Mouse (Mus musculus) right cerebral cortex, postnatal 36 days (tissue): Measurements from ENCODE around the gene Amotl1.
"Not testable (repeated sequence)": the region's sequence is repeated elsewhere in the genome, so short reads cannot be mapped to it uniquely, and the experiment has no call there.

Experiments
- DNase-seq, 2 experiments: peaks; one replicate each; pipeline ENCODE4 v3.0.0; 2022; ENCODE audit warnings: low spot score in 2 of 2, mixed read lengths in 1 of 2

The Amotl1 gene

DNA sequence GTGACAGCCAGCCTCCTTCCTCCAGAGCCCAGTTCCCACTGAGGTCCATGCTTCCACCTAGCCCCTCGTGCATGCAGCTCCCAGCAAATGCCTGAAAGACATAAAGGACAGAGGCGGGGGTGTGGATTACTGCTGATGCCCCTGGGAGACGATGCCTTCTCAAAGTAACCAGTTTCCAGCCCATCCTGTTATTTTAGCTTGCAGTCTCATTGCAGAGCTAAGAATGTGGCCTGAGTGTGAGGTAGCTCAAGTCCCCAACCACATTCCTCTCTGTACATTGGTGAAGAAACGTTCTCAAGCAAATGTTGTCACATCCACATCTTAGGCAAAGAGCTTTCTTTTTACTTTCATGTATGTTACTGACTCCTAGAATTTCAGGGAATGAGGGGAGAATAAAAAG is at the start of gene Amotl1:
Amotl1 (minus strand) TSS at position 101 of the 400 bp plus-strand sequence.
- DNase-seq: no peak

DNA sequence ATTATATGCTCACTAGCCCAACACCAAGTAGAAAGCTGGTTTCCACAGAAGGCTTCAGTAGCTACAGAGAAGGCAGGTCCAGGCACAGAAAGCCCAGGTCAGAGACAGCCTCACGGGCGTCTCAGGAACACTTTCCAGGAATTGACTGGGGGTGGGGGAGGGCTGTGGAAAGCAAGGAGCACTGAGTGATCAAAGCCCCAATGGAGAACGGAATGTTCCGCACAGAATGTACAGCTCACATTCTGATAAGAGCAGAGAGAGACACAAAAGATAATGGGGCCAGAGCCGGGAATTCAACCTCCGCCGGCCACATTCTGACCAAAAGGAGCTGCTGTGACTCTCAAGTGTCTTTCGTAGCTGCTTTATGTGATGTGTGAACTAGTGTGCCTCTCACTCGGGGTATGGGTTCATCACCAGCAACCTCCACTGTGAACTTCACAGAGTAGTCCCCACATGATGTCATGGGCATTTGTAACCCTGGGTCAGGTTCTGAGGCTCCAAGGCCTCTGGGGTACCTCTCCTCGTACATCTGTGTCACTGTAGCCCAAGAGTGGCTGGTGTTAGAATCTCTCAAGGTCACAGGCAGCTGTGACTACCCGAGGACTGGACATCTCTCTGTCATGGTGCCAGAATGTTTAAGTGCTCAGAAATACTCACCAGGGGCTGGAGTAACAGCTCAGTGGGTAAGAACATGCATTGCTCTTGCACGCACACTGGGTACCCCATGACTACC is 44.7 kb upstream of the Amotl1 start:
- DNase-seq: no peak

DNA sequence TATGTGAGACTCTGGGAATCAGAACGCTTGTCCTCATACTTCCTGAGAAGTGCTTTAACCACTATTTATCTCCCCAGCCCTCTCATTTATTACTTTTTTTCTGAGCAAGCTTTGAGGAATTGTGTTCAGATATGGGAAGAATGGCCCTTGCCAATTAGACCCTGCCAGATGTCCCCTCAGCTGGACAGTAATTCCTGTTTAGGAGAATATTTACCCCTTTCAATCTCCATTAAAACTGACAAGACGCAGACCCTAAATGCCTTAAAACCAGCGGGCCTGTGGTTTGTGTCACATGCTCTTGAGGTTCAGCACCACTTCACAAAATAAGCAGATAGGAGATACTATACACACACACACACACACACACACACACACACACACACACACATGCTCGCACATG is 39.5 kb upstream of the Amotl1 start:
- DNase-seq: no peak

DNA sequence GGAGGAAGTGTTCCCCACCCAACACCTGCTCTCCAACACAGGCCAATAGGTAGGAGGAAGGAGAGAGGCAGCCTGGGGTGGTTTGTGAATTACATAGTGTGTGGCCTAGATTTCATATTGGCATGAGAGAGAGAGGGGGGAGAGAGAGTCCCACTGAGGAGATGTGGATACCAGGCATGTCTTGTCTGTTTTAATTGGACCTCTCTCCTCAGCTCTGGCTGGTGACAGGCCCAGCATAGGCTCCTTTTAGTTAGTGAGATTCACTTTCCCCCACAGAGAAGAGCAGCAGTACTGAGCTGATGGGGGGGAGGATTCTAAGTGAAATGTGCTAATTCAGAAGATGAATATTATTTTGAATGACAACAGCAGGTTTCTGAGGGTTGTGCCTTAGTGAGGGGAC is 37.9 kb upstream of the Amotl1 start:
- no peak for DNase-seq

DNA sequence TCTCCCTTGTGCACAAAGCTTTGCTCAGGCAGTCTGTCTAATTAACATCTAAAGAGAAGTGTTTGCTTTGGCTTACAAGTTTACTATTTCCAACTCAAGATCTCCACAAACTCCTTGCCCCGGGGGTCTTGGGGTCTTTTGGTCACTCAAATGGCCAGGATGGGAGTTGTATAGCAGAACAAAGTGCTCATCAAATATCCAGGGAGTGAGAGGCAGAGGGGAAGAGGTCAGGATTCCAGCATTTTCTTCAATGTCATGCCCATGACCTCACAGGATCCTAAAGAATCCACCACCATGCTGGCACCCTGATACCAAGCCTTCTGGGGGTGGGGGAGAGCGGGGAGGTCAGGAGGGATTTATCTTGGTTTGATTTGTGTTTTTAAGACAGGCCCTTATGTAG is 35.7 kb upstream of the Amotl1 start:
- DNase-seq: no peak

DNA sequence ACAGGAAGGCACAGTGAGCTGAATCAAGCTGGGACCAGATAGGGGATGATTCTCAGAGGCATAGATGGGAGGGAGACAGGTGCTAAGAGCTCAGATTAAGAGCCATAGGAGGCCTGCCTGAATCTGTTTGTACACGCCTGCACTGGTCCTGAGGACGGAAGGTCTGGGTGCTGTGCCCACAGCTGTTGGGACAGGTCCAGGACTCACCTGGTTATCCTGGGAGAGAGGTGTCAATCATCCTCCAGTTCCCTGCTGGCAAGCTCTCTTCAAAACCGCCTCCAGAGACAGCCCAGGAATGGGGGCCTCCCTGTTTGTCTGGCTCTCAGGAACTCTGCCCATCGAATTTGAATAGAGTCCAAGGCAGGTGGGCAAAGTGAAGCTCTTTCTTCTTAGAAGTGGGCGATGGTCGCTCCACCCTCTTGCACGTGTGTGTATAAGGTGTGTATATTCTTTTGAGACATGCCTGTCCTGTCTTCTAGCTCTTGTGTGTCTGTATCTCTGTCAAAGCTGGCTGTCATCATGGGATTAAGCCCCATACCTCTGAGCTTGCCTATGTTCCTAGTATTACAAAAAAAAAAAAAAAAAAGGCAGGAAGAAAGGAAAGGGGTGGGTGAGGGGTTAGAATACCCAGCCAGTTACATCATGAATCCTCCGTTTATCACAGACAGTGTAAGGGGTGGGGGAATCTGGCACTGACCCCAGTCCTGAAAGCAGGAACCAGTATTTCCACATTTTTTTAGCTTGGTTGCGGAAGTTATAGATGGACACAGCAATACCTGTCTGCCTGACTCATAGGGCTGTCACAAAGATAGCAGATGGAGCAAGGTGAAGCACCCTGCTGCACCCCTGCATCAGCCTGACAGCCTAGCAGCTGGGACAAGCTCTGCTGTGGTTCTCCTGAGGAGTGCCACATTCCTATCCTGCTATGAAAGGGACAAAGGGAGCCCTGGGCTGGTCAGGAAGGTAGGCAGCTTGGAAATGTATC is 31.1 kb upstream of the Amotl1 start:
- no peak for DNase-seq

DNA sequence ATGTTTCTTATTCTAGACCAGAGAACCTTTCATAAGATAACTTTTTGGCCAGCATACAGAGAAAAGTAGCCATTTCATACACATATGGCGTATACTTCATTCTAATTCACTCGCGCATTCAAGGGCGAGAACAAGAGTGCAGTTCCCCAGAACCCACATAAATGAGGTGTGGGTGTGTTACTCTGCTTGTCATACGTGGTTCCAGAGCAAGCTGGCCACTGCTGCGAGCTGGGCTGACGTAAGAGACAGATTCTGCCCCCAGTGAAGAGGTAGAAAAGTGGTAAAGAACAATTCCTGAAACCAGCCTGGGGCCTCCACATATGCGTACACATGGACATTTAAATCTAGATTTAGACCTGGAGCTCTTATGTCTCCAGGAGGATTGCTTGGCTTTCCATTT is 29.6 kb upstream of the Amotl1 start:
- DNase-seq: peak in 1 of 2 experiments; percentile 35

DNA sequence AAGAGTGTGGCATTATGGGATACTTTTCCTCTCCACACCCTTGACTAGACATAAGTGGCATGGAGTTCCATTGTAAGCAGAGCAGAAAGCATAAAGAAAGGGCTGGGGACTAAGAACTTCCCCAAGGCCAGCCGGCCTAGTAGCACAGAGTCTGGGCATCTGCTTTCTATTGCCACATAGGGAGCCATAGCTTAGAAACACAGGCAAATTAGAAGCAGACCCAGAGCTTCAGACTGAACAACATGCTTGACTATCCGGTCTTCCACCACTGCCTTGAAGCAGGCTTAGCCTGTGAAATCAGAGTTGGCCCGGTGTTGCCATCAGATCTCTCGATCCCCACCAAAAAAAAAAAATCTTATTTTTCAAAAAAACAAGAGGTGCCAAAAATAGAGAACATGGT is 28.3 kb upstream of the Amotl1 start:
- no peak for DNase-seq

DNA sequence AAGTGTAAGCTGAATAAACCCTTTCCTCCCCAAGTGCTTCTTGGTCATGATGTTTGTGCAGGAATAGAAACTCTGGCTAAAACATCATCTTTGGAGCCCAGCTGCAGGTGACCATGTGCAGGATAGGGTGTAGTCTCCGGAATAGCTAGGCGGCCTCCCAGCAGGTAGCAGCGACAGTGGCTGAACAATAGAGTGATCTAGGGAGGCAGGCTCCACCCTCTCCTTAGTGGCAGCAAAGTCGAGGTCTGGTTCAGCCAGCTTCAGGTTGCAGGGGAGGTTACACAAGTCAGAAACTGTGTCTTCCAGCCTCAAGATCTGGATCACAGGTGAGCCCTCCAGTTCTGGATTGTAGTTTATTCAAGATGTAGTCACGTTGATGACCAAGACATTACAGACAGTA is 27.1 kb upstream of the Amotl1 start:
- DNase-seq: not testable (repeated sequence)

DNA sequence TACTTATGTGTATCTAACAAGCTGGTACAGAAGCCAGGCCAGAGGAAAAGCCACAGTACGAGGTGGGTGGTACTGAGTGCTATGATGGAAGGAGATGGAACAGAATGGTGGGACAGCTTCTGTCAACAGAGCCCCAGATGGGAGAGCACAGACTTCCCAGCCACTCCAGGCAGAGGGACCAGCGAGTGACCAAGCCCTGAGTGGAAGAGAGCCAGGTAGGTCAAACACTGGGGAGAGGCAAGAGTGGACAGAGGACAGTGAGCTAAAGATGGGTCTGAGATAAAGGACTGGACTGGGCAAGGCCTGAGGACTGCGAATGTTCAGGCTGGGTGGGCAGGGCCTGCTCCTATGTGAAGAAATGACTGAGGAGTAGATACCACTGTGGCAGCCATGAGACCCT is 23.5 kb upstream of the Amotl1 start:
- DNase-seq: no peak

DNA sequence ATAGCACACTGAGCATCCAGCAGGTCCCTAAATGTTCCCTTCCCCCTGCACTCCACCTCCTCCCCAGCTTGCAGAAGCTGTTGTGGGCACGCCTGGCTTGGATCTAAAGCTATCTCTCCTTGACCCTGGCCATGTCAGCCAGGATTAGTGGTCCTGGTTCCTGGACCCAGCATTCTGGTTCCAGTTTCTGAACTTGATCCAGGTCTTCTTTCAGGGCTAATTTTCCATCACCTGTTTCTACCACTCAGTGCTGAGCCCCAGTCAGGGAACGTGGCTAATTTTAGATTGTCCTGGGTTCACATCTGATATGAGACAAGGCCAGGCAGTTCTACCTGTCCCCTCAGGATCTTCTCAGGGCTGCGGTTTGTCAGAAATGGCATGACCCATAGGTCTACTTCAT is 21.2 kb upstream of the Amotl1 start:
- no peak for DNase-seq

DNA sequence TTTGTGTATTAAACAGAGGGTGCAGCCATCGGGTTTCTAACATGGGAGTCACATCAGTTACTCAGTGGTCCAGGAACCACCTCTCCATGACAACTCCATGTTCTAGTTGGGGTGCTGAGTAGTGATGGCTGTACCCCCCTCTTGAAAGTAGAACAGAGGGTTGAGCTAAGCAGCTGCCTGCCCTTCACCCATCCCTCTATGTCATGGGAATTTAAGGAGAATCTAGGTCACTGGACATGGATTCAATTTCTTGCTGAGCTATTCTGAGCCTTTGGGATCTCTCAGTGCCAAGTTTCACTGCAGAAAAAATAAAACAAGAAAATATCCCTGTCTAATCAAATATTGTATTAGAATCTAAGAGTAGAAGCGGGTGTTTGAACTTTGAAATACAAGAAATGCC is 18.7 kb upstream of the Amotl1 start:
- no peak for DNase-seq

DNA sequence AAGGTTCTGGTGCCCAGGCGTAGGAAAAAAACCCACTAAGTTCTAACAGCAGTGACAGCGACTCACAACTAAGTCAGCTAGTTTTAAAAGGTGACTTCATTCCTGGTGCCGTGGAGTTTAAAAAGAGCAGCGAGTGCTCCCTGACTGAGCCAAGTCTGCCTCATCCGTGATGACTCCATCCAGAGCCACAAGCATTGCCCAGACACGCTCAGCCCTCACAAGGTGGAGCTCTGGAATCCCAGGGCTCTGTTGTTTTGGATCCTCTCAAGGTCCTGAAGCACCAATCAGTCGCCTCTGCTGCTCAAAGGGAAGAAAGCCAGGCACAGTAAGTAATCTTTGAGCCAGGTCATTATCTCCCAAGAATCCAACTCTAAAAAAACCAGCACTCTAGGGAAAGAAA is 18.0 kb upstream of the Amotl1 start:
- no peak for DNase-seq

DNA sequence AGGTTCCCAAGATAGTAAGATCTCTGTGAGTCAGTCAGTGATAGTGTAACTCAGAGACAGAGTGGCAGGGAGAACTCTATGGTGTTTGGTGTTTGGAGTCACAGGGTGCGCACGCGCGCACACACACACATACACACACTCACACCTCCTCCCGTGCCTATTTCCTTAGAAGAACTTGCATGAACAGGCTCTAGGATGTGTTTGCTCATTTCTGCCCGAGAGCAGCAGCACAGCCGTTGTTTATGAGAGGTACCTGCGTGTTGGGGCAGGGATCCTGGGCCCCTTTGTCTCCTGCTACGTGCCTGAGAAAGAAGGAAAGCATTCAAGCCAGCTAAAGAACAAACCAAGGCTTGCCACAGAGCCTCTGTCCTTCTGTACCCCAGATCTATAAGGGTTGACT is 17.3 kb upstream of the Amotl1 start:
- no peak for DNase-seq

DNA sequence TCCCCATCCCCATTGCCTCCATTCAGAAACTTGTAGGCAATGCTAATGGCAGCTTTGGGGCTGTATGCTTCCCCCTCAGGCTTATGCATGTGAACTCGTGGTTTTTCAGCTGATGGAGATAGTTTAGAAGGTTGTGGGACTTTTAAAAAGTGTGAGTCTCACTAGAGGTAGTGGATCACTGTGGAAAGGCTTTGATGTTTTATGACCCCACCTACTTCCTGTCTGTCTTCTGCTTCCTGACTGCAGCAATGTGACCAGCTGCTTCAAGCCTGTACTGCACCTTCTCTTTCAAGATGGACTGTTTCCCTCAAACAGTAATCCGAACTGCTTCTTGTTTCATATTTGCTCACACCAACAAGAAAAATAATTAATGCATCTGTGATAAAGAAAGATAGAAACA is 13.1 kb upstream of the Amotl1 start:
- no peak for DNase-seq

DNA sequence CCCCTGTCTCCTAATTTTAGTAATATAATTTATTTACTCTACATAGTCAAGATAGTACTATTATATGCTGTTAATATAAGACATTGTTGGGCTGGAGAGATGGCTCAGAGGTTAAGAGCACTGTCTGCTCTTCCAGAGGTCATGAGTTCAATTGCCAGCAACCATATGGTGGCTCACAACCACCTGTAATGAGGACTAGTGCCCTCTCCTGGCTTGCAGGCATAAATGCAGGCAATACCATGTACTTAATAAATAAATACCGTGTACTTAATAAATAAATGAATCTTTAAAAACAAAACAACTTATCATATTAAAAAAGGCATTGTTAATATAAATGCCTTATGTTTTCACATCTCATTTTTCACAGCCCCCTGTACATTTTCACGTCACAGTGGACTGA is 9.2 kb upstream of the Amotl1 start:
- DNase-seq: no peak

DNA sequence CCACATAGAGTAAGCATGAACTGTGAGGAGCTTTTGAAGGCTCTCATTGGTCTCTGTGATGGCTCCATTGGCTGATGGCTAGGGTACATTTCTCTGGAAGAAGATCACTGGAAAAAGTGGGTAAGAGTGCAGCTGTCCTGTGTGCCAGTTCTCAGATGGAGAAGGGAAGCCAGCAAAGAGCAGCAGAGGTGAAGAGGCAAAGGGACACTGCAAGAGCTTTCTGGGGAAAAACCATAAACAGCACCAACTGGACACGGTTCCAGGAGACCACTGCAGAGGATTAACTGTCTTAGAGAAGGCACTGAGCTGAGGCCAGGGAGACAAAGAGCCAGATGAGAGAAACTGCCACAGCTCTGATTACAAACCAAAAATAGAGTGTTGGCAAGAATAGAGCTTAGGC is 7.9 kb upstream of the Amotl1 start:
- DNase-seq: no peak

DNA sequence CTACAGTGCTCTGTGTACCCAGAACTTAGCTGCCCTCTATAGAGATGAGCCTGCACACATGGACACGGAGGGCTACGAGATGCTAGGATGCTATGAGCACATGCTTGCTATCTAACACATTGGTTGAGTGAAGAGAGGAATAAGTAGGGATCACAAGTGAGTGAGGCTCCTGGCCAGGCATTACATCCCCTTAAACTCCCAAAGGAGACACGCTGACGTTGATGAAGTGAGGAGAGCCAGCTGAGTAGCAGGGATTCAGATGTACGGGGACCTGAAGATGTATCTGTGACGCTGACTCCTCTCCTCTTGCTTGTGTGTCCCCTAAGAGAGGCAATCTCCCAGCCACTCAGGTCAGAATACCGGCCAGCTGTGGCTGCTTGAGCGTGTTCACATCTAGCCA is 3.0 kb upstream of the Amotl1 start:
- no peak for DNase-seq

DNA sequence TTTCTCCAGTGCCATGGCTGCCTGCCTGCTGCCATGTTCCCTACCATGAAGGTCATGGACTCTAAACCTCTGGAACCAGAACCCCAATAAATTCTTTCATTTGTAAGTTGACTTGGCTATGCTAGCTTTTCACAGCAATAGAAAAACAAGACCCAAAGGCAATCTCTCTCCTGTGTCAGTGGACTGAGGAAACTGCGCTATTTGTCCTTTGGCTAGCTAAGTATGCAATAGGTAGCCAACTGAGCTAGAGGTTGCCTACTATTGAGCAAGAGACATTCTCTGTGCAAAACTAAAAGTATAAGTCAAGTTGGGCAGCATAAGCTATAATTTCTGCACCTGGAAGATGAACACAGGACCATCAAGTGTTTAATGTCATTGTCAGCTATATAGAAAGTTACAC is 1.8 kb upstream of the Amotl1 start:
- DNase-seq: no peak

DNA sequence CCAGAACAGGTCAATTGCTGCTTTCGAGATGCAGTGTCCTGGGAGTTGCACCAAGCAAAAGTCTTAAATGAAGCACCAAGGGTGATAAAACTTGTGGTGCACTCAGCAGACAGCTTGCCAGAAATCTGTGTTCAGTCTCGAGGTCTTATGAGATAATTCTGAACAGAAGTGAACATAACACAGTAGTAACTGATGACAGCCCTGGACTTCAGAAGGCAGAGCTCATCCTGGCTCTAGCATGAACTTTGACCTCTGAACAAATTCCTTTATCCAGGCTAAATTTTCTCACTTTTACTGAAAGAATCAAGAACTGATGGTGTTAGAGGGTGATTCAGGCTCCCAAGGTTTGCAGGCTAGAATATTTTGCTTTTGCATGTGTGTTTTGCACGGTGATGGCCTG is 1.2 kb upstream of the Amotl1 start:
- no peak for DNase-seq

DNA sequence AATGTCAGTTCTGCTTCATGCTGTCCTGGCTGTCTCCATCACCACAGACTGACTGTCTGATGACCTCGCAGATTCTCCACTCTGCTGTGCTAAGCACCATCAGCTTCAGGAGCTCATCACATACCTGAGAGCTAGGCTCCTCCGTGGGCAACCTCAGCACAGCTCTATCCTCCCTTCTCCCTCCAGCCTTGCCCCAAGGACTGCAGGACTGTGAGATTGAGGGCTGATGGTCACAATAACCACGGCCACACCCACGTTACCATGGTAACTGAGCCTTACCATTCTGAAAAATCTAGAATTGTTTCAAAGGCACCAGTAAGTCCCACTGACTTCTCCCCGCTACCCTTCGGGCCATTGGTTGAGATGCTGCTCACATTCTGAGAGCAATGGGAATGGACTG is 1.5 kb downstream of the Amotl1 start:
- no peak for DNase-seq

DNA sequence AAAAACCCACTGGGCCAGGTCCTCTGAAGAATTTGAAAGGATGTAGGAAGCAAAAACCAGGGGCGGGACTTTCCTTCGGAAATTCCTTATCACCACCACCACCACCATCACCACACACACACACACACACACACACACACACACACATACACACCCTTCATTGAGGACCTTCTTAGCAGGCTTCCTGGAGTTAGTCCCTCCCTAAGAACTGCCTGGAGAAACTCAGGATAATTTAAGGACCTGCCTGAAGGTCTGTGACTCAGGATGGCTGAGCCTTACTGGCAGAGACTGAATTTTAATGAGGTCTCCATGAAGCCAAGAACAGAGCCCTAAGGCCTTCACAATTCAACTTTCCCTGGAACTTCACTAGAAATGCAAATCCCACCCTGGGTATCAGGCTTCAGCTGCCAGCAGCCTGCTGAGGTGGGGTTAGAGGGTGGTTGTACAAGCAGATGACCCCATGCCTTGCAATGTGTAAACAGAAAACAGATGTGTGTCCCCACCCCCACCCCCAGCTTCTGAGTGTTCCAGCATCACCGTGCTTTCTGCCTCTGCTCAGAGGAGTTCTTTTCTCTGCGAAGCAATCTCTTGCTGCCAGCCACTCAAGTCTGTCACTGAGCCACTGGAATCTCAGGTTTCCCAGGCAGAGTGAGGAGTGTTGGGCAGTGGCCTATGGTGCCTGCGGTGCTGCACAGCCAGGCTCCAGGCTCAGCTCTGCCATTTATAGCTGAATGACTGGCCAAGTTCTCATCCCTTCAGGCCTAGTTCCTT is 2.4 kb downstream of the Amotl1 start:
- no peak for DNase-seq
